In the genomic region with DNA sequence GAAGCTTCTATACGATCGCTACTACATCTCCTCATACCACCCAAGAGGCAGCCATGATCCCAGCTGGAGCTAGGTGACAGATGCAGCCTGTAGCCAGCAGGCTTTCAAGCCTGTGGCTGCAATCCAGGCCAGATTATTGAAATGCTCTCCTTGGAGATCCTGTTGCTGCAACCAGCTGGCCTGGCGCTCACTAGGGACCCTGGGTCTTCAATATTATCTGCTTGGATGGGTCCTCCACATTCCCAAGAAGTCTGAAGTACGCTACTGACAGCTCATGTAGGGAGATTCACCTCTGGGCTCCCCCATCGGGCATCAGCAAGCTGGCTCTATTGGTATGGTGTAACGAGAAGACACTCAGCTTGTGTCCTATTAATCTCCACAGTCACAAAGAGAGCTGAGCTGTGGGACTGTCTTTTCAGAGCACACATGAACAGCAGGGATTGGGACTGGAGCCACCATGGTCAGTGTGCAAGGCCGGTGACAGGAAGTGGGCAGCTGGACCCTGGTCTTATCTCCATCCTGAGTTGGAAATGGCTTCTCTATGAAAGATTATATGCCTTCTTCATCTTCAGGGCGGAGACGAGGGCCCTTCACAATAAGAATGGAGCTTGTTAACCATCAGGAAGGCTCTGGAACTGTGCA, we compare ENCODE assay signal across 17 mouse cellular contexts.
DNase-seq lines count a peak whose midpoint lies in the region; ATAC-seq and TF ChIP-seq lines count a peak whose summit lies in the region.
"Had no signal": no experiment of that assay in that cellular context is flagged by ENCODE, and none has a peak within 500 bp of the region (broad histone marks: within the 10 kb centered on the region; RNA-seq: fewer than 3 reads in every experiment).

No protein-coding gene starts in this region.

- no peak for ATAC-seq in heart, embryonic 11.5 days (replicated peaks; ENCODE audit: insufficient number of reproducible peaks, low FRiP score, low TSS enrichment)
- no peak for ATAC-seq in midbrain, postnatal 0 days (ENCODE audit: low FRiP score)
- ATAC-seq in CD4-positive, CD25-positive, alpha-beta regulatory T cell, adult 4 months: no peak
- ATAC-seq: forebrain, embryonic 13.5 days; intestine, postnatal 0 days; Patski had no signal

- H3K4me1 ChIP-seq in heart, embryonic 10.5 days: peaks cover 14% of the 10 kb centered on the region
- no peaks in the 10 kb centered on the region; the same call in 1 of the 2 replicates for H3K4me1 ChIP-seq in heart, embryonic 11.5 days (ENCODE audit: control insufficient read depth, insufficient read depth, low read length)
- H3K4me1 ChIP-seq in midbrain, postnatal 0 days (ENCODE audit: insufficient read depth, low read length): peaks cover 8% of the 10 kb centered on the region; the same call in 1 of the 2 replicates
- H3K4me1 ChIP-seq in midbrain, embryonic 10.5 days: peaks cover 26% of the 10 kb centered on the region

- no peaks in the 10 kb centered on the region for H3K9me3 ChIP-seq in heart, embryonic 10.5 days
- no peaks in the 10 kb centered on the region for H3K9me3 ChIP-seq in heart, embryonic 11.5 days (replicated peaks; ENCODE audit: control insufficient read depth, low read length)
- no peaks in the 10 kb centered on the region for H3K9me3 ChIP-seq in midbrain, postnatal 0 days (ENCODE audit: low read length)
- H3K9me3 ChIP-seq in midbrain, embryonic 10.5 days (replicated peaks): no peaks in the 10 kb centered on the region
- H3K9me3 ChIP-seq: forebrain, embryonic 13.5 days had no signal

- no peak overlapping the region for H3K4me2 ChIP-seq in heart, embryonic 11.5 days
- H3K4me2 ChIP-seq in midbrain, postnatal 0 days (ENCODE audit: low read depth, low read length, poor library complexity, severe bottlenecking): no peak overlapping the region
- H3K4me2 ChIP-seq: forebrain, embryonic 13.5 days; midbrain, embryonic 11.5 days had no signal

- peak; percentile 29 for DNase-seq in adrenal gland, postnatal 14 days
- no peak for DNase-seq in adrenal gland, adult 8-10 months
- peak; percentile 74 for DNase-seq in heart, embryonic 10.5 days (ENCODE audit: low spot score)
- peak; percentile 87 for DNase-seq in midbrain, postnatal 0 days (ENCODE audit: low spot score)
- no peak for DNase-seq in midbrain, embryonic 10.5 days (ENCODE audit: low spot score)
- DNase-seq in retina, postnatal 1 day: peak; percentile 25
- DNase-seq: cerebellum, adult 9-10 months; embryo, embryonic 11 days; thymus, postnatal 36 days had no signal

- no peaks in the 10 kb centered on the region for H3K36me3 ChIP-seq in heart, embryonic 10.5 days
- no peaks in the 10 kb centered on the region for H3K36me3 ChIP-seq in heart, embryonic 11.5 days (ENCODE audit: control insufficient read depth, insufficient read depth, low read length)
- no peaks in the 10 kb centered on the region for H3K36me3 ChIP-seq in midbrain, postnatal 0 days (ENCODE audit: insufficient read depth, low read length)
- no peaks in the 10 kb centered on the region for H3K36me3 ChIP-seq in midbrain, embryonic 10.5 days

- TF ChIP-seq CTCF in midbrain, postnatal 0 days (IDR thresholded peaks at IDR 0.05): no peak

- no peak overlapping the region for H3K9ac ChIP-seq in heart, embryonic 11.5 days (ENCODE audit: low read depth, low read length)
- H3K9ac ChIP-seq in midbrain, postnatal 0 days (replicated peaks; ENCODE audit: low read length, poor library complexity, severe bottlenecking): no peak overlapping the region
- H3K9ac ChIP-seq: forebrain, embryonic 13.5 days had no signal

- H3K27ac ChIP-seq in heart, embryonic 10.5 days: no peak overlapping the region
- H3K27ac ChIP-seq in heart, embryonic 11.5 days (ENCODE audit: low read depth, low read length): no peak overlapping the region
- no peak overlapping the region for H3K27ac ChIP-seq in midbrain, postnatal 0 days (ENCODE audit: low read depth, low read length)
- H3K27ac ChIP-seq in midbrain, embryonic 10.5 days (replicated peaks): no peak overlapping the region
- H3K27ac ChIP-seq: forebrain, embryonic 13.5 days; kidney, postnatal 0 days; left cerebral cortex, adult 2 months had no signal

- H3K4me3 ChIP-seq in heart, embryonic 10.5 days: no peak overlapping the region
- no peak overlapping the region for H3K4me3 ChIP-seq in heart, embryonic 11.5 days (ENCODE audit: low read depth, low read length)
- H3K4me3 ChIP-seq in midbrain, postnatal 0 days (ENCODE audit: low read depth, low read length): no peak overlapping the region
- H3K4me3 ChIP-seq in midbrain, embryonic 10.5 days: no peak overlapping the region
- H3K4me3 ChIP-seq: forebrain, embryonic 13.5 days; left cerebral cortex, adult 2 months had no signal

- no peaks in the 10 kb centered on the region for H3K27me3 ChIP-seq in heart, embryonic 10.5 days (ENCODE audit: insufficient read depth, poor library complexity, severe bottlenecking)
- H3K27me3 ChIP-seq in heart, embryonic 11.5 days (ENCODE audit: control insufficient read depth, insufficient read depth, low read length): no peaks in the 10 kb centered on the region
- no peaks in the 10 kb centered on the region for H3K27me3 ChIP-seq in midbrain, postnatal 0 days (ENCODE audit: insufficient read depth, low read length)
- H3K27me3 ChIP-seq in midbrain, embryonic 10.5 days (ENCODE audit: low read depth, poor library complexity, severe bottlenecking): no peaks in the 10 kb centered on the region; the same call in 1 of the 2 replicates
- H3K27me3 ChIP-seq: forebrain, embryonic 13.5 days had no signal

- 74% methylated on average over 9 of the region's 9 CpGs for WGBS in heart, embryonic 10.5 days
- 82% methylated on average over 9 of the region's 9 CpGs for WGBS in heart, embryonic 11.5 days (ENCODE audit: insufficient replicate concordance)
- 74% methylated on average over 9 of the region's 9 CpGs for WGBS in midbrain, postnatal 0 days
- WGBS in midbrain, embryonic 10.5 days: 86% methylated on average over 9 of the region's 9 CpGs

Comparison
In these comparisons a context has a peak if more than half of its experiments do, and no peak if none do; other contexts are left out.
1. DNase-seq: peak in adrenal gland, postnatal 14 days (single experiment), heart, embryonic 10.5 days (single experiment), midbrain, postnatal 0 days (single experiment) and retina, postnatal 1 day (single experiment); none in adrenal gland, adult 8-10 months (single experiment) and midbrain, embryonic 10.5 days (single experiment).